Mouse (Mus musculus) retina, adult 2 months (tissue): ENCODE results near the gene C1qtnf7.

ENCODE experiments used
- DNase-seq: peaks from one replicate; pipeline ENCODE4 v3.0.0-alpha.2; 2012; ENCODE audit warnings: low read depth, low spot score

The C1qtnf7 gene

DNA sequence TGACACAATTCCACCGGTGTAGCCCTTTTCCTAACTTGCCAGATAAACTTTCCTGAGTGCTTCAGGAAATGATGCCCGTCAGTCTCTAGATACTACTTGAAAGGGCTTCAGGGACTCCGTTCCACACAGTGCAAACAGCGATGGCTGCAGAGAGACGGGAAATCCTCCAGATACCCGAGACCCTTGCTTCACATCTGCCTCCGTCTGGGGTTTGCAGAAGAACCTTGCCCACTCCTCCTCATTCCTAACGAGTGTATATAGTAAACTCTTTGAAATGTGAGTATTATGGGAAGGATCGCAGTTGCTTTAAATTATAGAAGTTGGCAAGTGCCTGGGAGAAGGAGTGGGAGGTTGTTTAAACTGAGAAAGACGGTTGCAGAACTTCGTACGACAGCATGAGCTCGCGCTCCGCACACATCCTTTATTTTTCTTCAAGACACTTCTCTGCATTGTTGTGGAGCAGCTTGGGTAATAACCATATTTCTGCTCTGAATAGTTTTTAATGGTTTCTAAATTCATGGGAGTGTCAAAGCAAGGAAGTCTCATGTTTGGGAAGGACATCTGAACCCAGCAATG lies at the start of gene C1qtnf7:
Gene C1qtnf7 (plus strand): TSS at position 138 of the 576 bp plus-strand sequence.
- no peak for DNase-seq

DNA sequence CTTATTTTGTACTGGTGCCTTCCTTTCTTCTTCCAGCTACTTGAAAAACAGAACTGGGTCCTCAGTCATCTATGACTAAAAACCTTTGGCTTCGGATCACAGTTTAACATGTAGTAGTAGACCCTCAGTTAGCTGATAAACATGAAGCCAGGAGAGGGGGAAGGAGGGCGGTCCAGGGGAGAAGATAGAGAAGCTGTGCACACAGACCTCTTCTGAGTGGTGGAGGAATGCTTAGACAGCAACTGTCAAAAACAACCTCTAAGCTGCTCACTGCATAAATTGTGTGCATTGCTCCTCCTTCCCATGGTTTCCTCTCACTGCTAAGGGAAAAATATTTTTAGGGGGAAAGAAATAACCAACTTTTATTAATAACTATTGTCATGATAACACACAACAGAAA lies 48.6 kb upstream of the C1qtnf7 start:
- DNase-seq: no peak

DNA sequence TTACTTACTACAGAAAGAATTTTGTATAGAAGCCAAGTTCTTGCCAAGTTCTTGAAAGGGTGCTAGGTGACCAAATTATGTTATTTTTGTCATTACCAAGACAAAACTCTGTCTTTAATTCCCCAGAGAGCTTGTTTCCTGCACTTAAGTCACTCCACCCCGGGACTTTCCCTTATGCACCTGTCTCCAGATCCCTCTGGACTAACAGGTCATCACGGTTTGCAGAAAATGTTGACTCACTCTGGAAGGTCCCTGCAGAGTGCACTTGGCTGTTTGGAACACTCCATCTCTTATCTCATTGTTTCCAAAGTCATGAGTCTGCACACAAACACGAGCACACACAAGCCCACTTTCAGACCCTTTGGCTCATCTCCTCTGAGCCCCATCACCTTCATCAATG lies 48.1 kb upstream of the C1qtnf7 start:
- DNase-seq: no peak

DNA sequence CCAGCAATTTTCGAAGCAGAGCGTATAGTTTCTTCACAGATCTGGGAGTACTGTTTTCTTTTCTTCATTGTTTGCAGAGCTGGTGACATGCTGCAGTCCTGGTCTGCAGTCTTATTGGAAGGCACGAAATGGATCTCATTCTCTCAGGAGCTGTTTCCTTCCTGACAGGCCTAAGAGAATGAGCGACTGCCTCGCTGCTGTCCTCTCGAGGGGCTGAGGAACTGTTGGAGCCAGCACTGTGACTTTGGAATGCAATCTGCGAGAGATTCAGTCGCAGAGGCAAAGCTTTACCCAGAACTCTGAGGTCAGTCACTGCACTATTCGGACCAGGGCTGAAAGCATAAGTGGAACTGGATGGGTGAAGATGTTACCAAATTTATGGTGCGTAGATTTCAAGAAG lies 46.4 kb upstream of the C1qtnf7 start:
- DNase-seq: no peak

DNA sequence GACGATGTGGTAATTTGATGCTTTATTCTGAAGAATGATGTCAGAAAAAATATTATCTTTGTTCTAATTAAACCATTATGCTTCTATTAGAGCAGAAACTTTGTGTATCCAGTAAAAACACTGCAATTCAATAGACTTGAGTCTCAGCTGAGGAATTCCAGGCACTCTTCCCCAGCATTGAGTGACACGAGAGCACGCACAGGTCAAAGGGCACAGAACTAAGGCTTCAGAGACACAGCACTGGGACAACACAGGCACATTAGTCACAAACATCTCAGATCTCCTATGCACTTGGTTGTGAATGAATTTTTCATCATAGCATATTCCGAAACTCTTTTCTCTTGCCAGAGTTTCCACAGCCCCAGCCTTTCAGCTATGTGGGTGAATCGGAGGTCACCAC lies 37.4 kb upstream of the C1qtnf7 start:
- no peak for DNase-seq

DNA sequence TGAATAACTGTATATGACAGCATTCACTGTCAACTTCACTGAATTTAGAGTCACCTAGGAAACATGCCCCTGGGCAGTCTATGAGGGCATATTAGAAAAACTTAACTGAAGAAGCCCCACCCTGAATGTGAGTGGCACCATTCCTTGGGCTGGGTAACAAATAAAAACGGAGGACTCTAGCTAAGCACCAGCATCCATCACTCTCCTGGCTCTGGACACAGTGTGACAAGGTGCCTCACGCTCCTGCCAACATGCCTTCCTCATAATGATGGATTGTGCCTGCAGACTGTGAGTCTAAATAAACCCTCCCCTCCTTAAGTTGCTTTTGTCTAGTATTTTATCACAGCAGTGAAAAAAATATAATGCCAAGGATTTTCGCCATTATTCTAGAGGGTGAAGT lies 35.3 kb upstream of the C1qtnf7 start:
- no peak for DNase-seq

DNA sequence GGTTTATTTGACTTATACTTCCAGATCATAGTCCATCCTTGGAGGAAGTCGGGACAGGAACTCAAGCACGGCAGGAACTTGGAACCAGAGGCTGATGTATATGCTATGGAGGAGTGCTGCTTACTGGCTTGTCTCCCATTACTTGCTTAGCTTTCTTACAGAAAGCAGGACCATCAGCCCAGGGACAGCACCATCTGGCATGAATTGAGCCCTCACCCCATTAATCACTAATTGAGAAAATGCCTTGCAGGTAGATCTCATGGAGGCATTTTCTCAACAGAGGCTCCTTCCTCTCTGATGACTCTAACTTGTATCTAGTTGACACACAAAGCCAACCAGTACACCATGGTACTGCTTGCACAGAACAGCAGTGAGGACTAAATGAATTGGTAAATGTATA lies 34.6 kb upstream of the C1qtnf7 start:
- DNase-seq: no peak

DNA sequence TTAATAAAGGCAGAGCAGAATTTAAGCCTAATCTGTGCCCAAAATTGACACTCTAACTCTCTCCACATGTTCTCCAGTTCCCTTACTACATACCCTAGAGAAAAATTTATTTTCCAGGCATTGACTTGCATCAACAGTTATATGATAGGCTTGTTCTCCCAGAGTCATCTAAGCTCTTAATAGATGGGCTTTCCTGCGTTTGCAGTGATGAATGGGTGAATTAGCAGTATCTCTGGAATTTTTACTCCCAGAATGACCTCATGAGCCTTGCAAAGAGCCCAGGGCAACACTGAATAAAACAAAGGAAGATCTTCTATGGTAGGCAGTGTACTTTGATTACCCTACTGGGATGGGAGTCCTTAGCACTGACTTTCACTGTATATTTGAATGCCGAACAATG lies 33.5 kb upstream of the C1qtnf7 start:
- no peak for DNase-seq

DNA sequence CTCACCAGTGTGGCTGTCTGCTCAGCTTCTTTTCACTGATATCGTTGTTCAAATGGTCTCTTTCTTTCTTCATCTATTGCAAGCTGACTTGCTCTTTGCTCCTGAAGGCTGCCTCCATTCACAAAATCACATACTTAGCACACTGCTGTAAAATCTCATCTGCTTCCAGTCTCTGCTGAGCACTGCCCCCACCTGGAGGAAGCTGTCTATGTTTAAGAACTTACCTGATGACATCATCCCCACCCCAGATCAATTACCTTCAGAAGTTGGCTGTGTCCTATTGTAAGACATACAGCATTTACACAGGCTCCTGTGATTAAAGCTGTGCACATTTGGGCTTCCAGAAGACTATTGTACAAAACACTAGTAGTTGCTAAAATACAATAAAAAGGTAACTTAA lies 13.5 kb upstream of the C1qtnf7 start:
- DNase-seq: no peak

DNA sequence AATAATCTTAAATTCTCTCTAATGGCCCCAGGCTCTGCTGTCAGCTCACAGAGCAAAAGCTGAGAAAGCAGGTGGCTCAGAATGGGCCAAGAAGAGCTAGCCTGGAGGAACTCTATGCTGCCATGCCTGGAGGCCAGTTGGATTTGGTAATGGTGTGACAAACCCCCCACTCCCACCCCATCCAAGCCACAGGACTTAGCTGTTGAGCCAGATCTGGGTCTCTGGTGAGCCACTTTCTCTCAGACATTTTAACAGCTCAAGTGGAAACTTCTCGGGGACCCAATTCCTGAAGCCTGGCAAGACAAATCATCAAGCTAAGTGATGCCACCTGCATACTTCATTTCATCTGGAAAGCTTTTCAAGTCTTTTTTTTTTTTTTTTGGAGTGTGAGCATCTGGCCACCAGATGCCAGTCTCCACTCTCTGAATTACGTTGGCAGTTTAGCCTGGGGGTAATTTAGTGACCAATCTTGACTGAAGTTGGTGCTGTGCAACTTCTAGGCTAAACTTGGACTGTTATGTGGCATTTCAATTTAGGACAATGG lies 11.0 kb upstream of the C1qtnf7 start:
- DNase-seq: no peak

DNA sequence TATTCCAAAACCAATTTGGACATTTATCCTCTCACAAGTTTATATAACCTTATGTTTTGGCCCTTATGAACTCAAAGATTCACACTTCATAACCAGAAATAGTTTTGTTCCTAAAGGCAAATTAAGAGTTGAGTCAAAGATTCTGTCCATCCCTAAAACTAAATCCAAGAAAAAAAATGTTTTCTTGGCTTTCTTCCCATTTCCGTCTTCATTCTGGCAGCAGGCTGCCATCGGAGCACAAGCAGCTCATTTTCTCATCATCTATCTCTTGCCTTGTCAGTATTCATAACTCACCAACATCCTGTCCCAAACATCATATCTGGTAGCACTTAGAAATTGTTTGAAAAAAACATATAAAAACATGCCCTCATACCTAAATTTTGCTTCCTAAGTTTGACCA lies 6.9 kb upstream of the C1qtnf7 start:
- DNase-seq: no peak

DNA sequence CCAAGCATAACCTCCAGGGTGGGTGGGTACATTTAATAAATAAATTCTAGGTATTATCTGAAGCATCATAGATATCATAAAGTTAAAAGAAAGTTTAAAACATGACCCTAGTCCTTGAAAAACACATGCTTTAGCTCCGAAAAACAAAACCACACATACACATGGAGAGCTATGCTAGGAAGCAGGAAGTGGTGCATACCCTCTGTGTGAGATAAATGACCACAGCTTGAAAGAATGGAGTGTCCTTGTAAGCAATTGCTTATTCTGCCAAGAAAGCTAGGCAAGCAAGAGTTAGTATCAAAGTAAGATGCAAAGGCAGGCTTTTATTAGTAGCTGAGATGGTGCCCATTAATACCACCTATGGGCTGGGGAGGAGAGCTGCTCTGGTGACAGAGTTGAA lies 6.4 kb upstream of the C1qtnf7 start:
- no peak for DNase-seq

DNA sequence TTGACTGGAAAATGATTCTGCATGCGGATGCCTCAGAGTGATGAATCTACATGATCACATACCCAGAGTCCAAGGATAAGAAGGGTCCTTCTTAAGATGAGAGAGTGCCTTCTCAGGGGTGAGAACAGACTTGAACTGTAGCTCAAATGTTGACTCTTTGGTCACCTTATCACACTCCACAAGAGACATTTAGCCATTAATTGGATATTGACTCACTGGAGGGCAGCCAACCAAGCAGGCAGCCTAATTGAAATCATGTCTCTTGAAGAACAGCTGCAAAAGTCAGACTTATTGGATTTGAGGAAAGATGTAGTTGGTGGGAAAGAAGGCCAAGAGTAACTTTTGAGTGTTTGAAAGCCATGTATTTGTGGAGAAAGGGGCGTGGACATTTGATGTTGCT lies 4.2 kb upstream of the C1qtnf7 start:
- no peak for DNase-seq

DNA sequence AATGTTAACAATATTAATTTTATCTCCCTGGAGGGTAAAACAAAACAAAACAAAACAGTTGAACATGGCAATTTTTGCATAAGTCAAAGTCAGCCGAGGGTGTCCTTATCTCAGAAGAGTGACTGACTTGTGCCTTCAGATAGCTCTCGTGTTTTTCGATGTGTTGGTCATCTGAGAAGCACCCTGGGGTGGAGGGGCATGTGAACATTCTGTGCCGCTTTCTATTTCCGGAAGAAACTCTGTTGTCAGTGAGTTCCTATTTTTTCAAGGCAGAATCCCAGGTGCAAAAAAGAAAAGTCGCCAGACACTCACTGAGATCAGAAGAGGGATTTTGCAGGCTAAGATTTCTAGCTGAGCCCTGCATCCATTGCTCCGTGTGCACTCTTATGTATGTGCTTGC lies 1.2 kb downstream of the C1qtnf7 start:
- DNase-seq: no peak

DNA sequence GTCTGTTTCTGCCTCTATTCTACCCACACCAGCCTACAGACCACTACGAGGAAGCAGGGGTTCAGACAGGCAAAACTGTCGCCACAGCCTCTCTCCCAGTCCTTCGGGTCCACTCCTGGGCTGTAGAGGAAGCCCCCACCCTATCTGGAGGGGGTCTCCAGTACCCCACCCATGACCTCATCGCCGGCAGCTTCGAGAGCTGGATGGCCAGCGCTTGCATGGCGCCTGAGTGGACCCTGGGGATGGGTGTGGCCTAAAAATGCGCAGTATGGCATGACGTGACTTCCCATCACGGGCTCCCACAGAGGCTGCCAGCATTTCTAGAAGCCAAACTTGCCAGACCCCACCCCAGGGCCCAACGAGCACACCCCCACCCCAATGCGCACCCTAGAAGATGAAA lies 2.0 kb downstream of the C1qtnf7 start:
- no peak for DNase-seq

DNA sequence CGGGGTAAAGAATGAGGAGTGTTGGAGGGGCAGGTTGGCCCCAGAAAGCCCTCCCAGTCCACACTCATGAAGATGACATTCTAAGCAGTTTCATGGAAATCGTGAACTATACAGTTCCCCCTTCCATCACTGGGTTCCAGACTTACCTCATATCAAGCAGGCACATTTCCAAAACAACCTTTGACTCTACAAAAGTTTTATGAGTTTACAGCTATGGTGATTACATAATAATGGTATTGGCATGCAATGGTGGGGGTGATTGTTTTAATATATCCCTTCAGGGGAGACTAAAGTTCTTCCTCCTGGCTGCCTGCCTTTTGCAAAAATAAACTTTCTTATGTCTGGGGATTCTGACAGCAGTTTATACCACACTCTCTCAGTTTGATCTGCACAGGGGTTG lies 4.6 kb downstream of the C1qtnf7 start:
- no peak for DNase-seq

DNA sequence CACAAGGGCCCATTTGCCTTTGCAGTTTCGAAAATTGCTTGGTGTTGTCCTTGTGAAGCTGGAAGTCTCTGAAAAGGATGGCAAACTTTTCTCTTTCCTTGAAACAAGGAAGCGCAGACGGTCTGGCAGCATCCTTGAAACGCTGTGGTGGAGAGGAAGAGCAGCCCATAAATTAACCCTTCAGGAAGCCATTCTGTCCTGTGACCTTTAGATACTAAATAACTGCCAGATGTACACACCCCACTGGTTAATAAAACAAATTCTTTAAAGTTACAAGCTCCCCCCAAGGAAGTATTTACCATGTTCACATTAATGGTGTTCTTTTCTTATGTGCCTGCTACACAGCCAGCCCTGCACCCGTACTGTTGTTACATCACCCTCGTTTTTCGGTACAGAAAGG lies 6.0 kb downstream of the C1qtnf7 start:
- DNase-seq: no peak

DNA sequence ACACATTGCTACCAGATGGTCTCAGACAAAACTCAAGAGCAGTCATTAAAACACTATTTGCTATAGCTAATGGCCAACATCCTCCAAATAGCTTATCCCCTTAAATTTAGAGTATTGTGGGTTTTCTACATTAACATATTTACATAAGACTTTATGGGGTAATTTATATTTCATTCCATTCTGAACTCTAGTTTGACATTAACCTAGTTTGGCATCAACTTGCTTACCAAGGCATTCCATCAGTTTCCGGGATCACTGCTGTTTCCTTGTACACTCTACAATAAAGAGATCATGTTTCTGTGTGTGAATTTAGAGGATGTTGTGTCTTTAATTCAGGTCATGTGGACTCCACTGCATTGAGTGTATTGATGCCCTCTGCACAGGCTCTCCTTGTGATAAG lies 7.5 kb downstream of the C1qtnf7 start:
- no peak for DNase-seq

DNA sequence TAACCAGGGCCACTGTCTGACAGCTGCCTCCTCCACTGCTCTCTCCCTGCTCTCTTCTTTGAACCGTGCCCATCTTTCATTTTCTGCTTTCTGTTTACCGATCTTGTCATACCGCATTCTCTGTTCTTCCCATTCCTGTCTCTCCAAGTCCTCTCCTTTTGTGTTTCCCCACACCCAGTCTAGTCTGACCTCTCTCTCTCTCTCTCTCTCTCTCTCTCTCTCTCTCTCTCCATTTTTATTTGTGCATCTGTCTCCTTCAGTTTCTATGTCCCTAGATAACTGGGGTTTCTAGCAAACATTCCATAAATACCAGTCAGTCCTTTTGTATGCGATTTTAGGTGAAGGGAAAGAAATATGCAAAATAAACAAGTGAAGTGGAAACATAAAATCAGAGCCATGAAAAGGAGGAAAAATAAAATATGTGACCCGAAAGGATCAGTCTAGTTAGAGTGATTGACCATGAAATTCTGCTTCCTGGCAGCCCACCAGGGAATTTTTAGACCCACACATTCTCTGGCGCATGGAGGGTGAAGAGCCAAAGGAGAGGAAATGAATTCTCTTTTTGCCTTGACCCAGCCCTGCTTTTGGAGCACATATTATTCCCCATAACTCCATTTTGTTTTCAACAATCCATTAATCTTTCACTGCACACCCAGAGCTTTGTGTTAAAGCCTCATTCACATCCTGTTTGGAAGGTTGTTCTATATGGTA lies 11.7 kb downstream of the C1qtnf7 start:
- no peak for DNase-seq

DNA sequence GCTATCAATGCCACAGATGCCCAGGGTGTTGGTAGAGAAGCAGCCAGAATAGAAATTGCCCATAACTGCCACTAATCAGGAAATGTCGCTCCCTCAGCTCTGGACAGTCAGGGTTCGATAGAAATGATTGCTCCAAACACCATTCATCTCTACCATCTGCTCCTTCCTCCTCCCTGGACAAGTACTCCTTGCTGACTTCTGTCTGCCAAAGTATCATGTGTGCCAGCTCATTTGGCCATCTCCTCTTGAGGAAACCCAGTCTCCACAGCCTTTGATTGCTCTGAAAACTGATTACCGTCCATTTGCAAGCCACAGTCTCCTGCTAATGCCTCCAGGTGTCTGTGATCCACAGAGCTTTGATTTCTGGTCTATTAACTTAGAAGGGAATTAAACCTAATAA lies 14.8 kb downstream of the C1qtnf7 start:
- DNase-seq: no peak

DNA sequence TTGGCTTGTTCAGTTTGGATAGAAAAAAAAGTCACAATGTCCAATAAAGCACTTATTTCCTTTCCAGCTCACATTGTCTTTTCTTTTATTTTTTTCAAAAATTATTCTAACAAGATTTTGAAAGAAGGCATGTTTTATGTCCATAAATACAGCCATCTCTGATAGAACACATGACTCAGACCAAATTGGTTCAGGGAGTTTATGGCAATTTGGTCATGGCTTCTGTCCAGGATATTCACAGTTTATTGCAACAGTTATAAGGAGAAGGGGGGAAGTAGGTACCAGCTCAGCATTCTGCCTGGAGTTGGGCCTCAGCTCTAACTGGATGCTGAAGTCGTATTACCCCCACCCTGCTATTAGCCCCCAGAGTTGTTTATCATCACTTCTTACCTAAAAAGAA lies 15.5 kb downstream of the C1qtnf7 start:
- DNase-seq: no peak

DNA sequence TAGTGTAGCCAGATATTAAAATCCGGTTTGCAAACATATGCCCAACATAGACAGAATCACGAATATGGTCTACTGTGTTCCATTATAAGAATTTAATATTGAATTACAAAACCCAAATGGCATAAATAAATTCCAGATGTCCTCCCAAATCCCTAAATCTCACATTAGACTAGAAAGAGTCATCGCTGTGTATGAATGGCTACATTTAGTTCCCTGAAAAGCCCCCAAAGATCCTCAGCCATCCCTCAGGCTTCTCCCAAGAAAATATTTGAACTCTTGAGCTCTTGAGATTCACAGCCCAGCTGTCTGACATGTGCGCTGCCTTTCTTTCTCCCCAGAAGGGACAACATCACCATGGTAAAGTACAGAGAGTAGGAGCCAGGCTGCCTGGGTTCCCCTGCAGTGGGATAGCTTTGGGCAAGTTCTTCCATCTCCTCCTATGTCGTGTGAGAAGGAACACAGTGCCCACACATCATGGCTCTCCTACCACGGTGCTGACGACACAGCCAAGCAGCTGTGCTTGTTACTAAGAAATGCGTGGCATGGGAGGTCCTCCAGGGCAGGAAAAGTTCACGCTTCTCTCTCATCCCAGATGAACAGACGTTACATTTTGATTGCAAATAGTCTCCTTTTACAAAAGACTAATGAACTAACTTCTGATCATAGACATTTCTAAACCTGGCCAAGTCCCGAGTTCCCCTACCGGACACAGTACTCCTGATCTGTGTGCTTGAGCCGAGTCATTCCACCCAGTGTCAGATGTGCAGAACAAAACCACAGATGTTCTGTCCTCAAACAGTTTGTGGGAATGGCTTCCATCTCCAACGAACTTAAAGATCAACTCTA lies 23.2 kb downstream of the C1qtnf7 start:
- DNase-seq: no peak

DNA sequence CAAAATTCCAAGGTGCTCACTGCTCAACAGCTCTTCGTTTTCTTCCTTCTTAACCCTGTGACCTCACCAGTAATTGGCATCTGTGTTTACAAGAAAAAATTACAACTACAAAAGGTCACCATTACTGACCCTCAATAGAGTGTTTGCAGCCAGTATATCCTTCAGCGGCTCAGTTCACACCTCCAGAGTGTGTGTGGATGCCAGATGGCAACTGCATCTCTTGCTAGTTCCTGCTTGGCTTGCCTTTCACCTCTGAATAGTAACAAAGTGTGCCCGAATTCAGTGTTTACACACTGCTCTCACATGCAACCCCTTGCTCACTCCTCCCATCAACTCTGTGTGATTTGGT lies 23.8 kb downstream of the C1qtnf7 start:
- DNase-seq: no peak
